Mouse (Mus musculus): ENCODE measurements around the gene Mrm2. TPM values are rescaled to one million over a fixed set of nuclear protein-coding genes. Genes with fewer than 3 reads are reported as not detected.

The Mrm2 gene
- polyA plus RNA-seq, 1 experiment from 2014 or later = 20.2 TPM

DNA sequence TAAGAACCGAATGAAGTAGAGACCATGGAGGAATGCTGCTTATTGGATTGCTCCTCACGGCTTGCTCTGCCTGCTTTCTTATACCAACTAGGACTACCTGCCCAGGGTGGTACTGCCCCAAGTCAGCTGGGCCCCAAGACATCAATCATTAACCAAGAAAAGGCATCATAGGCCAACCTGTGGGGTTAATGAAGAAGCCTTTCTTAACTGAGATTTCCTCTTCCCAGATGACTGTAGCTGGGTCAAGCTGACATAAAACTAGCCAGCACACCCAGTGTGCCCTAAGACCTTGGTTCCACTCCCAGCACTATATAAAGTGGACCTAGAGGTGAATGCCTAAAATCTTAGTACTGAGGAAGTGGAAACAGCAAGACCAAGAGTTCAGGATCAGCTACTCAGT lies 42.5 kb downstream of the Mrm2 start:
- WGBS = 92% methylated on average over 2 of the region's 2 CpGs
- ATAC-seq (ENCODE audit: insufficient number of reproducible peaks, low FRiP score, low TSS enrichment, low read depth) = no peak
- peaks cover 42% of the 10 kb centered on the region for H3K36me3 ChIP-seq

GRCm38 (mm10) chr5:140288287-140288686 lies 43.4 kb downstream of the Mrm2 start:
- no peak overlapping the region for H3K27ac ChIP-seq
- no peak overlapping the region for H3K9ac ChIP-seq
- H3K4me2 ChIP-seq = no peak overlapping the region
- H3K27me3 ChIP-seq = no peaks in the 10 kb centered on the region
- H3K9me3 ChIP-seq = no peaks in the 10 kb centered on the region
- no peak for ATAC-seq (ENCODE audit: insufficient number of reproducible peaks, low FRiP score, low TSS enrichment, low read depth)
- peaks cover 44% of the 10 kb centered on the region for H3K36me3 ChIP-seq
- WGBS = 75% methylated on average over 3 of the region's 3 CpGs
- peaks cover 11% of the 10 kb centered on the region; the same call in 1 of the 2 replicates for H3K4me1 ChIP-seq
- H3K4me3 ChIP-seq = no peak overlapping the region

More for the DNA sequence above, 42.5 kb downstream of the Mrm2 start:
- Histone ChIP-seq H3K4me1 (peaks cover 11% of the 10 kb centered on the region; the same call in 1 of the 2 replicates), H3K9ac (no peak overlapping the region), H3K4me2 (no peak overlapping the region), H3K27ac (no peak overlapping the region), H3K9me3 (no peaks in the 10 kb centered on the region), H3K4me3 (no peak overlapping the region), H3K27me3 (no peaks in the 10 kb centered on the region)

- no peaks in the 10 kb centered on the region for H3K9me3 ChIP-seq
- peaks cover 35% of the 10 kb centered on the region for H3K36me3 ChIP-seq
- H3K27me3 ChIP-seq = no peaks in the 10 kb centered on the region
- no peak overlapping the region for H3K27ac ChIP-seq
- H3K4me3 ChIP-seq = no peak overlapping the region
- no peak overlapping the region for H3K4me2 ChIP-seq
- no peak for ATAC-seq (ENCODE audit: insufficient number of reproducible peaks, low FRiP score, low TSS enrichment, low read depth)
- WGBS = 85% methylated on average over 2 of the region's 2 CpGs
- H3K4me1 ChIP-seq = peaks cover 15% of the 10 kb centered on the region; the same call in 1 of the 2 replicates
- H3K9ac ChIP-seq = no peak overlapping the region
Measured at GRCm38 (mm10) chr5:140284761-140285160, 46.9 kb downstream of the Mrm2 start.

DNA sequence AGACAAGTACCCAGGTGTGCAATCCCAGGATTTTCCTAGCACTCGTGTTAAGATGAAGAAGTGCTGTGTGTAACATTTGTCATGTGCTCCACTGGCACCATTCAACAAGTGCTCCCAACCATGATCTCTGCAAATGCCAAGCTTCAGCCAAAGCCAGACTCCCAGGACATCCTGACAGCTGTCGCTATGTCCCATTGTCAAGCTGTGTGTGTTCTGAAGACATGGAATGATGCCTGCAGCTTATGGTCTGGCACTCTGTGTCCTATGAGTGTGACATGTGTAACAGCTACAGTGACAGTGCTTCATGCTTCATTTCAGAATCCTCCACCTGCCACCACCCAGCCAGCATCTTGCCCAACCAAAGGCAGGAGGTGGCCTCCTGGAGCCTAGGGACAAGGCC lies 47.7 kb downstream of the Mrm2 start:
- Histone ChIP-seq H3K9ac (no peak overlapping the region), H3K27me3 (no peaks in the 10 kb centered on the region), H3K36me3 (peaks cover 32% of the 10 kb centered on the region), H3K27ac (no peak overlapping the region; the same call in 1 of the 2 replicates), H3K4me3 (no peak overlapping the region), H3K4me2 (no peak overlapping the region), H3K4me1 (peaks cover 15% of the 10 kb centered on the region; the same call in 1 of the 2 replicates), H3K9me3 (no peaks in the 10 kb centered on the region)
- 88% methylated on average over 2 of the region's 2 CpGs for WGBS
- no peak for ATAC-seq (ENCODE audit: insufficient number of reproducible peaks, low FRiP score, low TSS enrichment, low read depth)

DNA sequence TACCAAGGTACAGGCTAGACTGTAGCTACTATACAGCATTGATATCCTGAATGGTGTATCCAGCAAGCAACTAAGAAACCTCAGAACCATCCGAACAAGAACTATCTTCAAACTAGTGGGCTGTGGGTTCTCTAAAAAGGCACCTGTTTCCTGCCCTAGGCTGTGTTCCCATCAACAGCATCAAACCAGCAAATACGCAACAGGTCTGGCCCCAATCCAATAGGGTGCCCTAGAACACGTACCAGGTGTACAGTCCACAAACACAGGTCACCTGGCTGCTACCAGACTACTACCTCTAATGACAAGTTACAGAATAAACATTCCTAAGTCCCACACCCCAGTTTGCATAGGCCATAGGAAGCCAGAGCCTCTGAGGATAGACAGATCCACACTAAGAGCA lies 48.8 kb downstream of the Mrm2 start:
- WGBS = 90% methylated on average over 3 of the region's 3 CpGs
- H3K27me3 ChIP-seq = no peaks in the 10 kb centered on the region
- H3K36me3 ChIP-seq = peaks cover 40% of the 10 kb centered on the region
- H3K4me2 ChIP-seq = no peak overlapping the region
- H3K4me3 ChIP-seq = no peak overlapping the region
- H3K27ac ChIP-seq = no peak overlapping the region
- peaks cover 9% of the 10 kb centered on the region; the same call in 1 of the 2 replicates for H3K4me1 ChIP-seq
- ATAC-seq (ENCODE audit: insufficient number of reproducible peaks, low FRiP score, low TSS enrichment, low read depth) = no peak
- H3K9me3 ChIP-seq = no peaks in the 10 kb centered on the region
- H3K9ac ChIP-seq = no peak overlapping the region

- Histone ChIP-seq H3K9ac (no peak overlapping the region), H3K36me3 (peaks cover 42% of the 10 kb centered on the region), H3K4me3 (no peak overlapping the region), H3K27ac (no peak overlapping the region), H3K9me3 (no peaks in the 10 kb centered on the region), H3K4me1 (peaks cover 4% of the 10 kb centered on the region; the same call in 1 of the 2 replicates), H3K27me3 (no peaks in the 10 kb centered on the region), H3K4me2 (no peak overlapping the region)
- 69% methylated on average over 8 of the region's 8 CpGs for WGBS
- ATAC-seq (ENCODE audit: insufficient number of reproducible peaks, low FRiP score, low TSS enrichment, low read depth) = no peak
Measured at GRCm38 (mm10) chr5:140282376-140282775, 49.3 kb downstream of the Mrm2 start.

DNA sequence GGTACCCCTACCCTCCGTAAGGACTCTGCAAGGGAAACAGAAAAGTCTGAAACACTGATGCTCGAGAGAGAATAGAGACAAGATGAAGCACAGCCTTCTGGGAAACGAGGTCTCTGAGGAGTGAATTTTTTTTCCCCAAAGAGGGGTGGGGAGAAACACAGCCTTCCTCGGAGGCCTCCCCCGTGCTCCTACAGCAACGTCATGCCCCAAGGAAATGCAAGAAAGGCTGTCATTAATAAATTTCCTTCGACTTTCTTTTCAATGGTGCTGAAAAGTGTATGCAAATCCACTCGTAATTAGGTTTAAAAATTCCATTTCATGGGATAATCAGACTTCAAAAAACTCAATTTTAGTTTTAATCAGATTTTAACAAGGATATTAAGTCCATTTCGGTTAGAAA lies 51.5 kb downstream of the Mrm2 start:
- ATAC-seq (ENCODE audit: insufficient number of reproducible peaks, low FRiP score, low TSS enrichment, low read depth) = no peak
- peaks cover 37% of the 10 kb centered on the region for H3K36me3 ChIP-seq
- peaks cover 4% of the 10 kb centered on the region; the same call in 1 of the 2 replicates for H3K4me1 ChIP-seq
- H3K4me2 ChIP-seq = no peak overlapping the region
- no peak overlapping the region for H3K27ac ChIP-seq
- 65% methylated on average over 9 of the region's 9 CpGs for WGBS
- no peak overlapping the region for H3K9ac ChIP-seq
- no peaks in the 10 kb centered on the region for H3K27me3 ChIP-seq
- no peak overlapping the region for H3K4me3 ChIP-seq
- H3K9me3 ChIP-seq = no peaks in the 10 kb centered on the region

Other genes with a start within 250 kb of the Mrm2 start
- gene Mad1l1, start 10.3 kb downstream of the Mrm2 start, polyA plus RNA-seq (2015; fragmentation: Nextera tagmentation; extraction: Ambion mirVana) = 42.9 and 44.7 TPM in 2 replicates
- 34.6 and 37.4 TPM in 2 replicates for gene Nudt1, start 10.2 kb downstream of the Mrm2 start, polyA plus RNA-seq (2015; fragmentation: Nextera tagmentation; extraction: Ambion mirVana)
- 23.8 and 24.8 TPM in 2 replicates for gene Snx8, start 57.4 kb upstream of the Mrm2 start, polyA plus RNA-seq (2015; fragmentation: Nextera tagmentation; extraction: Ambion mirVana)
- 94.2 and 104 TPM in 2 replicates for gene Eif3b, start 87.4 kb upstream of the Mrm2 start, polyA plus RNA-seq (2015; fragmentation: Nextera tagmentation; extraction: Ambion mirVana)
- gene Gm4869, start 113.7 kb upstream of the Mrm2 start, polyA plus RNA-seq (2015; fragmentation: Nextera tagmentation; extraction: Ambion mirVana) = not detected in 2 replicates
- 28.3 and 36.3 TPM in 2 replicates for gene Chst12, start 173.7 kb upstream of the Mrm2 start, polyA plus RNA-seq (2015; fragmentation: Nextera tagmentation; extraction: Ambion mirVana)
- gene Grifin, start 233.2 kb upstream of the Mrm2 start, polyA plus RNA-seq (2015; fragmentation: Nextera tagmentation; extraction: Ambion mirVana) = 0.31 TPM in 1 of 2 replicates, not detected in the other

Data from limb, embryonic 15.5 days (tissue).